Mouse (Mus musculus) neural tube, embryonic 15.5 days (tissue): ENCODE results near the gene Uso1. TPM values are rescaled to one million over a fixed set of nuclear protein-coding genes. Genes with fewer than 3 reads are reported as not detected.
A peak's percentile ranks its signal among the peaks of the same experiment; 100 is the strongest.

Source experiments
- ATAC-seq: fragments of 200-750 bp; cut with Nextera tagmentation; 2 replicates; pipeline ENCODE4 v1.8.0; 2017; ENCODE audit warnings: mild to moderate bottlenecking, moderate TSS enrichment, moderate library complexity; ENCODE audit not compliant: low FRiP score
- H3K27ac ChIP-seq: fragments of 300-500 bp; sonication (generic); replicated peaks from 2 replicates; pipeline ENCODE4 v1.5.1; 2015; ENCODE audit warnings: mild to moderate bottlenecking, inconsistent platforms
- H3K27me3 ChIP-seq: fragments of 300-500 bp; sonication (generic); replicated peaks from 2 replicates; pipeline ENCODE4 v1.6.1; 2015; ENCODE audit warnings: inconsistent platforms
- H3K36me3 ChIP-seq: fragments of 300-500 bp; sonication (generic); 2 replicates; pipeline ENCODE4 v1.6.1; 2015; ENCODE audit warnings: inconsistent platforms
- H3K4me1 ChIP-seq: fragments of 300-500 bp; sonication (generic); 2 replicates; pipeline ENCODE4 v1.6.1; 2015; ENCODE audit warnings: inconsistent platforms
- H3K4me2 ChIP-seq: fragments of 300-500 bp; sonication (generic); 2 replicates; pipeline ENCODE4 v1.6.1; 2015; ENCODE audit warnings: inconsistent platforms, mild to moderate bottlenecking, moderate library complexity
- H3K4me3 ChIP-seq: fragments of 300-500 bp; sonication (generic); replicated peaks from 2 replicates; pipeline ENCODE4 v1.5.1; 2015; ENCODE audit warnings: mild to moderate bottlenecking, inconsistent platforms
- H3K9ac ChIP-seq: fragments of 300-500 bp; sonication (generic); replicated peaks from 2 replicates; pipeline ENCODE4 v1.6.1; 2015; ENCODE audit warnings: mild to moderate bottlenecking, inconsistent platforms
- H3K9me3 ChIP-seq: fragments of 300-500 bp; sonication (generic); replicated peaks from 2 replicates; pipeline ENCODE4 v1.6.1; 2016; ENCODE audit warnings: inconsistent platforms
- WGBS: fragments of 180-500 bp; shearing (Covaris S2); methylation state at CpG from one replicate; pipeline ENCODE4 v1.1.7; 2015; ENCODE audit warnings: mixed read lengths; 5-methylcytosine and 5-hydroxymethylcytosine counted together
- polyA plus RNA-seq: library from polyadenylated mRNA; unstranded; fragments of >200 nt; fragmentation: Nextera tagmentation; extraction: Ambion mirVana; gene quantifications from 2 replicates; pipeline ENCODE4 v1.2.1, GENCODE M21; 2015

Uso1 gene
- polyA plus RNA-seq, 1 experiment from 2014 or later, result 36.5 TPM

- Histone ChIP-seq H3K9me3 (no peaks in the 10 kb centered on the region), H3K36me3 (no peaks in the 10 kb centered on the region), H3K4me2 (no peak overlapping the region), H3K4me3 (no peak overlapping the region), H3K27me3 (no peaks in the 10 kb centered on the region), H3K4me1 (no peaks in the 10 kb centered on the region), H3K9ac (no peak overlapping the region), H3K27ac (no peak overlapping the region)
- WGBS, result 45% methylated on average over 10 of the region's 10 CpGs
- no peak for ATAC-seq
These were observed 91.0 kb downstream of the Uso1 start for GRCm38 (mm10) chr5:92228776-92229175.

- H3K9ac ChIP-seq, result no peak overlapping the region
- no peaks in the 10 kb centered on the region for H3K9me3 ChIP-seq
- WGBS, result 92% methylated on average over 3 of the region's 3 CpGs
- no peaks in the 10 kb centered on the region for H3K4me1 ChIP-seq
- no peak overlapping the region for H3K27ac ChIP-seq
- no peak overlapping the region for H3K4me2 ChIP-seq
- no peak overlapping the region for H3K4me3 ChIP-seq
- no peak for ATAC-seq
- H3K36me3 ChIP-seq, result no peaks in the 10 kb centered on the region
- H3K27me3 ChIP-seq, result no peaks in the 10 kb centered on the region
These were observed 91.8 kb downstream of the Uso1 start for GRCm38 (mm10) chr5:92229514-92229913.

- Histone ChIP-seq H3K27me3 (no peaks in the 10 kb centered on the region), H3K9me3 (no peaks in the 10 kb centered on the region), H3K9ac (no peak overlapping the region), H3K4me1 (no peaks in the 10 kb centered on the region), H3K4me3 (no peak overlapping the region), H3K36me3 (no peaks in the 10 kb centered on the region), H3K4me2 (no peak overlapping the region), H3K27ac (no peak overlapping the region)
- ATAC-seq, result no peak
- WGBS, result 89% methylated on average over 11 of the region's 11 CpGs
These were observed 92.6 kb downstream of the Uso1 start for GRCm38 (mm10) chr5:92230306-92230705.

GRCm38 (mm10) chr5:92231836-92232235 is 94.1 kb downstream of the Uso1 start:
- no peak for ATAC-seq
- H3K4me3 ChIP-seq, result no peak overlapping the region

GRCm38 (mm10) chr5:92233366-92233765 is 95.6 kb downstream of the Uso1 start:
- Histone ChIP-seq H3K9me3 (no peaks in the 10 kb centered on the region), H3K4me2 (no peak overlapping the region), H3K36me3 (no peaks in the 10 kb centered on the region), H3K27ac (no peak overlapping the region), H3K4me3 (no peak overlapping the region), H3K27me3 (no peaks in the 10 kb centered on the region), H3K4me1 (no peaks in the 10 kb centered on the region), H3K9ac (no peak overlapping the region)
- 92% methylated on average over 4 of the region's 4 CpGs for WGBS
- no peak for ATAC-seq

More at GRCm38 (mm10) chr5:92231836-92232235, 94.1 kb downstream of the Uso1 start:
- H3K9ac ChIP-seq, result no peak overlapping the region
- no peak overlapping the region for H3K4me2 ChIP-seq
- H3K27ac ChIP-seq, result no peak overlapping the region
- H3K27me3 ChIP-seq, result no peaks in the 10 kb centered on the region
- no peaks in the 10 kb centered on the region for H3K36me3 ChIP-seq
- H3K9me3 ChIP-seq, result no peaks in the 10 kb centered on the region
- no peaks in the 10 kb centered on the region for H3K4me1 ChIP-seq
- WGBS, result 86% methylated on average over 10 of the region's 10 CpGs

GRCm38 (mm10) chr5:92234939-92235557 is 97.3 kb downstream of the Uso1 start:
- no peaks in the 10 kb centered on the region for H3K36me3 ChIP-seq
- no peak for ATAC-seq
- H3K9ac ChIP-seq, result no peak overlapping the region
- peaks cover 2% of the 10 kb centered on the region; the same call in 1 of the 2 replicates for H3K4me1 ChIP-seq
- H3K4me3 ChIP-seq, result no peak overlapping the region
- H3K9me3 ChIP-seq, result no peaks in the 10 kb centered on the region
- H3K4me2 ChIP-seq, result no peak overlapping the region
- no peak overlapping the region for H3K27ac ChIP-seq
- H3K27me3 ChIP-seq, result no peaks in the 10 kb centered on the region
- 80% methylated on average over 5 of the region's 5 CpGs for WGBS

- 50% methylated on average over 29 of the region's 29 CpGs for WGBS
These were observed 101.8 kb downstream of the Uso1 start for GRCm38 (mm10) chr5:92239333-92240232.

GRCm38 (mm10) chr5:92240769-92241168 is 103.0 kb downstream of the Uso1 start:
- Histone ChIP-seq H3K4me1 (peaks cover 2% of the 10 kb centered on the region; the same call in 1 of the 2 replicates), H3K4me3 (no peak overlapping the region), H3K9me3 (no peaks in the 10 kb centered on the region), H3K4me2 (no peak overlapping the region), H3K9ac (no peak overlapping the region), H3K36me3 (no peaks in the 10 kb centered on the region), H3K27ac (no peak overlapping the region), H3K27me3 (no peaks in the 10 kb centered on the region)
- no peak for ATAC-seq
- WGBS, result 88% methylated on average over 12 of the region's 12 CpGs

More at GRCm38 (mm10) chr5:92239333-92240232, 101.8 kb downstream of the Uso1 start:
- Histone ChIP-seq H3K4me2 (peak overlapping the region; percentile 29), H3K9ac (no peak overlapping the region), H3K4me3 (no peak overlapping the region), H3K36me3 (no peaks in the 10 kb centered on the region), H3K27ac (no peak overlapping the region), H3K9me3 (no peaks in the 10 kb centered on the region), H3K4me1 (peaks cover 2% of the 10 kb centered on the region; the same call in 1 of the 2 replicates), H3K27me3 (no peaks in the 10 kb centered on the region)
- ATAC-seq, result peak; percentile 82

GRCm38 (mm10) chr5:92244900-92245299 is 107.2 kb downstream of the Uso1 start:
- H3K4me1 ChIP-seq, result no peaks in the 10 kb centered on the region
- no peaks in the 10 kb centered on the region for H3K9me3 ChIP-seq
- H3K4me2 ChIP-seq, result no peak overlapping the region
- no peaks in the 10 kb centered on the region for H3K36me3 ChIP-seq
- no peak overlapping the region for H3K27ac ChIP-seq
- H3K4me3 ChIP-seq, result no peak overlapping the region
- no peak for ATAC-seq
- H3K9ac ChIP-seq, result no peak overlapping the region
- 95% methylated on average over 2 of the region's 2 CpGs for WGBS
- H3K27me3 ChIP-seq, result no peaks in the 10 kb centered on the region

GRCm38 (mm10) chr5:92245483-92245882 is 107.7 kb downstream of the Uso1 start:
- H3K9me3 ChIP-seq, result no peaks in the 10 kb centered on the region

GRCm38 (mm10) chr5:92248614-92249013 is 110.9 kb downstream of the Uso1 start:
- 89% methylated on average over 11 of the region's 11 CpGs for WGBS
- Histone ChIP-seq H3K36me3 (no peaks in the 10 kb centered on the region), H3K4me3 (no peak overlapping the region), H3K9me3 (no peaks in the 10 kb centered on the region), H3K27me3 (no peaks in the 10 kb centered on the region), H3K9ac (no peak overlapping the region), H3K4me1 (peaks cover 7% of the 10 kb centered on the region; the same call in 1 of the 2 replicates), H3K4me2 (no peak overlapping the region), H3K27ac (no peak overlapping the region)
- ATAC-seq, result no peak

More at GRCm38 (mm10) chr5:92245483-92245882, 107.7 kb downstream of the Uso1 start:
- Histone ChIP-seq H3K9ac (no peak overlapping the region), H3K36me3 (no peaks in the 10 kb centered on the region), H3K27me3 (no peaks in the 10 kb centered on the region), H3K27ac (no peak overlapping the region), H3K4me2 (no peak overlapping the region), H3K4me1 (no peaks in the 10 kb centered on the region), H3K4me3 (no peak overlapping the region)
- no peak for ATAC-seq
- WGBS, result 96% methylated on average over 9 of the region's 9 CpGs

GRCm38 (mm10) chr5:92252031-92252430 is 114.3 kb downstream of the Uso1 start:
- Histone ChIP-seq H3K4me2 (no peak overlapping the region), H3K36me3 (no peaks in the 10 kb centered on the region), H3K4me3 (no peak overlapping the region), H3K4me1 (peaks cover 7% of the 10 kb centered on the region; the same call in 1 of the 2 replicates), H3K9ac (no peak overlapping the region), H3K9me3 (no peaks in the 10 kb centered on the region), H3K27ac (no peak overlapping the region), H3K27me3 (no peaks in the 10 kb centered on the region)
- WGBS, result 94% methylated on average over 6 of the region's 6 CpGs
- ATAC-seq, result no peak
